Mouse (Mus musculus) heart, postnatal 0 days (tissue): ENCODE measurements at regions not wholly inside any gene's neighbourhood (a gene's known extent, or its start where the extent isn't known, plus 50 kb on each side); places are given as distances from the start of the nearest gene placed in this dataset.

Source experiments
- ATAC-seq: fragments of 200-750 bp; cut with Nextera tagmentation; 2 replicates; pipeline ENCODE4 v1.8.0; 2017; ENCODE audit warnings: low read depth, moderate number of reproducible peaks, moderate library complexity; ENCODE audit not compliant: insufficient read depth
- DNase-seq: peaks from one replicate; pipeline ENCODE4 v3.0.0-alpha.2; 2016; ENCODE audit warnings: low spot score
- H3K27ac ChIP-seq: fragments of 300-500 bp; sonication (generic); 2 replicates; pipeline ENCODE4 v1.5.1; 2014; ENCODE audit warnings: low read depth, mild to moderate bottlenecking
- H3K27me3 ChIP-seq: fragments of 300-500 bp; sonication (generic); 2 replicates; pipeline ENCODE4 v1.6.1; 2014; ENCODE audit warnings: low read length, mixed read lengths; ENCODE audit not compliant: control insufficient read depth, insufficient read depth
- H3K36me3 ChIP-seq: fragments of 300-500 bp; sonication (generic); replicated peaks from 2 replicates; pipeline ENCODE4 v1.6.1; 2014; ENCODE audit warnings: low read length, mixed read lengths; ENCODE audit not compliant: control insufficient read depth, insufficient read depth
- H3K4me1 ChIP-seq: fragments of 300-500 bp; sonication (generic); 2 replicates; pipeline ENCODE4 v1.6.1; 2014; ENCODE audit warnings: antibody characterized with exemption; ENCODE audit not compliant: control insufficient read depth, insufficient read depth
- H3K4me2 ChIP-seq: fragments of 300-500 bp; sonication (generic); 2 replicates; pipeline ENCODE4 v1.6.1; 2014; ENCODE audit warnings: low read depth, mild to moderate bottlenecking, low read length, moderate library complexity
- H3K4me3 ChIP-seq: fragments of 300-500 bp; sonication (generic); 2 replicates; pipeline ENCODE4 v1.5.1; 2014; ENCODE audit warnings: low read depth, low read length
- H3K9ac ChIP-seq: fragments of 300-500 bp; sonication (generic); replicated peaks from 2 replicates; pipeline ENCODE4 v1.6.1; 2014; ENCODE audit warnings: low read depth, low read length, mixed read lengths
- H3K9me3 ChIP-seq: fragments of 300-500 bp; sonication (generic); replicated peaks from 2 replicates; pipeline ENCODE4 v1.6.1; 2016; ENCODE audit warnings: low read length; ENCODE audit not compliant: control insufficient read depth
- CTCF ChIP-seq: IDR thresholded peaks from 2 replicates; pipeline ENCODE4 v1.5.1; 2016; ENCODE audit warnings: antibody characterized with exemption, control low read depth, low read depth
- EP300 ChIP-seq: IDR thresholded peaks from 2 replicates; pipeline ENCODE4 v1.6.1; 2016; ENCODE audit warnings: antibody characterized with exemption, low read depth
- WGBS: fragments of 180-500 bp; shearing (Covaris S2); extraction: QIAGEN DNeasy Blood & Tissue Kit; methylation state at CpG from one replicate; pipeline ENCODE4 v1.1.7; 2014; 5-methylcytosine and 5-hydroxymethylcytosine counted together

DNA sequence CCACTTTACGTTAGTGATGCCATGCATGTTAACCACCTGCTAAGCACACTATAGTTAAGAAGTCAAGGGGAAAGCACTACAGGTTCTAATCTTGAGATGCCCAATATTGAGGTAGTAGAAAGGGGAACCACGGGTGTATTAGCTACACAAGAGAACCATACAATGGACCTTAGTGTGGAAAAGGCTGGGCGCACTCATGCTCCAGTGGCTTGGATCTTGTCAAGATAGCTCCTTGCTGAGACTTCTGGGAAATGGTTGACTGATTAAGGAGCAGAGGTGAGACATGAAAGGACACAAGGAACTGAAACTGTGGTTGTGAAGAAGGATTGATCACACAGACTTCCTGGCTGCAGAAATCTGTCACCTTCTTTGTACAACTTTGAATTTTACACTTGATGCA lies 2028.3 kb downstream of the 4930444P10Rik start:
- no peaks in the 10 kb centered on the region for H3K27me3 ChIP-seq
- no peak overlapping the region for H3K9ac ChIP-seq
- TF ChIP-seq CTCF (no peak), EP300 (no peak)
- H3K4me3 ChIP-seq: no peak overlapping the region
- DNase-seq: no peak
- no peak for ATAC-seq
- H3K36me3 ChIP-seq: no peaks in the 10 kb centered on the region
- 0 out of 2 replicates have a peak, but pooled peaks cover 4% of the 10 kb centered on the region for H3K9me3 ChIP-seq
- no peaks in the 10 kb centered on the region for H3K4me1 ChIP-seq
- WGBS: 82% methylated on average over 3 of the region's 3 CpGs
- H3K27ac ChIP-seq: no peak overlapping the region
- no peak overlapping the region for H3K4me2 ChIP-seq

- DNase-seq: no peak
- no peak for TF ChIP-seq CTCF
- no peak for TF ChIP-seq EP300
- 60% methylated on average over 2 of the region's 2 CpGs for WGBS
- Histone ChIP-seq H3K27ac (no peak overlapping the region), H3K9ac (no peak overlapping the region), H3K27me3 (no peaks in the 10 kb centered on the region), H3K9me3 (no peaks in the 10 kb centered on the region), H3K4me1 (no peaks in the 10 kb centered on the region), H3K36me3 (no peaks in the 10 kb centered on the region), H3K4me2 (no peak overlapping the region), H3K4me3 (no peak overlapping the region)
- no peak for ATAC-seq
These were observed 2057.0 kb downstream of the 4930444P10Rik start for GRCm38 (mm10) chr1:14036163-14036562.

DNA sequence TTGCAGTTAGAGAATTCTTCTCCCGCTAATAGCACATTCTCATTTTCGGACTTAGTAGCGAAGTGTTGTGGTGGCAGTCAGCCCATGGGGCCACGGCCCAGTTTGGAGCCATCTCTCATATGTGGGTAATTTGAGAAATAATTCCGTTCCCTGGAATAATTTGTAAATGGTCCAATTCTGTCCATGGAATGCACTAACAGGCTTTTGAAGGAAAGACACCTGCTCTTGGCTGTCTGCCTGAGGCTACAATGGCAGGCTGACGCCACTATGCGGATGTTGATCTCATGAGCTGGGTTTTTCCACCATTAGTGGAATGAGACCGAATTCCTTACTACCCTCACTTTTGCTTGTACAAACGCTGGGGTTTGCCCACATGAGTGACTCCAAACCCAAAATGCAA lies 2081.6 kb downstream of the 4930444P10Rik start:
- no peak for TF ChIP-seq CTCF
- no peak for TF ChIP-seq EP300
- 78% methylated on average over 9 of the region's 9 CpGs for WGBS
- H3K4me2 ChIP-seq: no peak overlapping the region
- H3K27ac ChIP-seq: no peak overlapping the region
- H3K9me3 ChIP-seq: no peaks in the 10 kb centered on the region
- no peaks in the 10 kb centered on the region for H3K27me3 ChIP-seq
- no peak overlapping the region for H3K9ac ChIP-seq
- H3K4me3 ChIP-seq: no peak overlapping the region
- DNase-seq (no peak), ATAC-seq (no peak)
- H3K4me1 ChIP-seq: no peaks in the 10 kb centered on the region
- H3K36me3 ChIP-seq: no peaks in the 10 kb centered on the region

DNA sequence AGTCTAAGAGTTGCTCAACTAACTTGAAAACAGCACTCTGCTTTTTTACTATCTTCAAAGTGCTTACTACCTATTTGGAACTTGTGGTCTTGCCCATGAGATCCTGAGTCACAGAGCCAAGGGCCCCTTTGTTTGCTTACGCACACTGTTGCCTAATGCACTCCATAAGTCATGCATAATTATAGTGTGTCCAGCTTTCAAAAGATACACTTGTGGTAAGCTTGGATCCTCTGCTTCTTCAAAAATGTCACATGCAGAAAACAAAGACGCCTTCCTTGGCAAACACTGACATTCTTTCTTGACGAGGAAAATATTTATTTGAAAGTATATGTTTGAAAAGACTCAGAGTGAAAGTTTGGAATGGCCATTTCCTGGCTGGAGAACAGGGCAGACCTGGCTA lies 2082.3 kb downstream of the 4930444P10Rik start:
- DNase-seq (no peak), ATAC-seq (no peak)
- 70% methylated on average over 3 of the region's 3 CpGs for WGBS
- Histone ChIP-seq H3K4me1 (no peaks in the 10 kb centered on the region), H3K9me3 (no peaks in the 10 kb centered on the region), H3K4me3 (no peak overlapping the region), H3K36me3 (no peaks in the 10 kb centered on the region), H3K4me2 (no peak overlapping the region), H3K27me3 (no peaks in the 10 kb centered on the region), H3K9ac (no peak overlapping the region), H3K27ac (no peak overlapping the region)
- TF ChIP-seq EP300: no peak

- H3K9ac ChIP-seq: no peak overlapping the region
- H3K4me3 ChIP-seq: no peak overlapping the region
- WGBS: 49% methylated on average over 1 of the region's 1 CpGs
- ATAC-seq: no peak
- H3K36me3 ChIP-seq: no peaks in the 10 kb centered on the region
- no peaks in the 10 kb centered on the region for H3K27me3 ChIP-seq
- no peak overlapping the region for H3K27ac ChIP-seq
- H3K9me3 ChIP-seq: no peaks in the 10 kb centered on the region
- no peak for DNase-seq
- H3K4me1 ChIP-seq: no peaks in the 10 kb centered on the region
- H3K4me2 ChIP-seq: no peak overlapping the region
- no peak for TF ChIP-seq CTCF
- no peak for TF ChIP-seq EP300
These were observed 2090.6 kb downstream of the 4930444P10Rik start for GRCm38 (mm10) chr1:14002550-14002949.

GRCm38 (mm10) chr1:14001431-14001830 lies 2091.7 kb downstream of the 4930444P10Rik start:
- DNase-seq: no peak
- no peak overlapping the region for H3K4me2 ChIP-seq
- H3K4me3 ChIP-seq: no peak overlapping the region
- no peaks in the 10 kb centered on the region for H3K27me3 ChIP-seq
- no peaks in the 10 kb centered on the region for H3K4me1 ChIP-seq
- H3K9ac ChIP-seq: no peak overlapping the region
- WGBS: 44% methylated on average over 3 of the region's 3 CpGs
- no peak overlapping the region for H3K27ac ChIP-seq
- no peaks in the 10 kb centered on the region for H3K36me3 ChIP-seq
- ATAC-seq: no peak
- no peak for TF ChIP-seq CTCF
- no peak for TF ChIP-seq EP300
- no peaks in the 10 kb centered on the region for H3K9me3 ChIP-seq
